24 mouse cellular contexts compared by ENCODE assay signal in genomic region chr19:10065465-10066188, GRCm38 (mm10). TPM values are rescaled to one million over a fixed set of nuclear protein-coding genes. Genes with fewer than 3 reads are reported as not detected.
DNase-seq lines count a peak whose midpoint lies in the region; ATAC-seq lines count a peak whose summit lies in the region.
"Had no signal": no experiment of that assay in that cellular context is flagged by ENCODE, and none has a peak within 500 bp of the region (broad histone marks: within the 10 kb centered on the region; RNA-seq: fewer than 3 reads in every experiment).

No protein-coding gene starts in this region.

- no peak overlapping the region for H3K9ac ChIP-seq in liver, embryonic 15.5 days
- H3K9ac ChIP-seq: forebrain, embryonic 12.5 days; heart, embryonic 13.5 days; limb, embryonic 15.5 days; midbrain, embryonic 12.5 days had no signal

- peaks cover 71% of the 10 kb centered on the region for H3K36me3 ChIP-seq in liver, embryonic 15.5 days (replicated peaks)

- H3K27me3 ChIP-seq in liver, embryonic 15.5 days, result no peaks in the 10 kb centered on the region
- H3K27me3 ChIP-seq: forebrain, embryonic 12.5 days; heart, embryonic 13.5 days; limb, embryonic 15.5 days; midbrain, embryonic 12.5 days had no signal

- intact Hi-C loops in heart, postnatal 36 days (cut with DNase I), result no loop called here

- WGBS in liver, embryonic 15.5 days (ENCODE audit: insufficient replicate concordance), result 30% methylated on average over 5 of the region's 5 CpGs

- no peak overlapping the region for H3K4me3 ChIP-seq in liver, embryonic 15.5 days (replicated peaks)
- H3K4me3 ChIP-seq: embryonic facial prominence, embryonic 10.5 days; forebrain, embryonic 12.5 days; heart, embryonic 13.5 days; limb, embryonic 15.5 days; midbrain, embryonic 12.5 days; myocyte had no signal

- DNase-seq in heart, adult 11 months, result peak; percentile 85
- DNase-seq in heart, postnatal 36 days, result no peak
- DNase-seq in thymus, postnatal 4 days, result peak; percentile 27
- no peak for DNase-seq in thymus, postnatal 36 days
- DNase-seq in Muller cell, postnatal 12 days (ENCODE audit: inconsistent ontology term), result no peak
- DNase-seq in kidney, postnatal 14 days, result no peak
- DNase-seq: adrenal gland, postnatal 36 days; cerebellum, adult 18-20 months; cerebellum, postnatal 25 days; gastrocnemius, postnatal 10 days; heart, adult 18-20 months; kidney, adult 18-20 months; kidney, postnatal 10 days; lung, postnatal 10 days; right cerebral cortex, postnatal 25 days had no signal

- H3K27ac ChIP-seq in liver, embryonic 15.5 days (replicated peaks), result peak overlapping the region; percentile 38; the same call in 1 of the 2 replicates
- H3K27ac ChIP-seq: embryonic facial prominence, embryonic 10.5 days; heart, embryonic 13.5 days; limb, embryonic 15.5 days; midbrain, embryonic 12.5 days had no signal

- peaks cover 48% of the 10 kb centered on the region for H3K4me1 ChIP-seq in liver, embryonic 15.5 days (replicated peaks)

- ATAC-seq in liver, embryonic 15.5 days (ENCODE audit: insufficient read depth), result no peak; the same call in 1 of the 2 replicates
- no peak for ATAC-seq in CD4-positive, CD25-positive, alpha-beta regulatory T cell, adult 4 months
- ATAC-seq: hindbrain, embryonic 16.5 days had no signal

- H3K4me2 ChIP-seq in liver, embryonic 15.5 days, result no peak overlapping the region
- H3K4me2 ChIP-seq: forebrain, embryonic 12.5 days; heart, embryonic 13.5 days; limb, embryonic 15.5 days; midbrain, embryonic 12.5 days had no signal

- no peaks in the 10 kb centered on the region for H3K9me3 ChIP-seq in liver, embryonic 15.5 days (replicated peaks)
- H3K9me3 ChIP-seq: embryonic facial prominence, embryonic 10.5 days; forebrain, embryonic 12.5 days; heart, embryonic 13.5 days; limb, embryonic 15.5 days; midbrain, embryonic 12.5 days had no signal

RNA-seq across cellular contexts. Expression of gene Fads3, which starts 24.3 kb away (rescaled TPM):
- 10 to 100 TPM; 37.8 to 39.8 TPM for total RNA-seq in heart, postnatal 36 days (2021)
- 7.6 and 8.9 TPM in 2 replicates for polyA plus RNA-seq in liver, embryonic 15.5 days (2015; fragmentation: Nextera tagmentation; extraction: Ambion mirVana)
- not detected for polyA plus RNA-seq in CD4-positive, CD25-positive, alpha-beta regulatory T cell, adult 4 months (2017; shearing (Covaris generic))

RNA-seq across cellular contexts. Expression of gene Fads2, which starts 35.9 kb away (rescaled TPM):
- 1 to 10 TPM; 4.8 to 6.8 TPM for total RNA-seq in heart, postnatal 36 days (2021)
- polyA plus RNA-seq in liver, embryonic 15.5 days (2015; fragmentation: Nextera tagmentation; extraction: Ambion mirVana), result 89.7 and 102 TPM in 2 replicates
- under 1 TPM in 1 of 2 experiments, not detected in 1; 0.34 TPM for polyA plus RNA-seq in CD4-positive, CD25-positive, alpha-beta regulatory T cell, adult 4 months (2017; shearing (Covaris generic))

Comparison
In these comparisons a context has a peak if more than half of its experiments do, and no peak if none do; other contexts are left out.
1. DNase-seq: peak in heart, adult 11 months (single experiment) and thymus, postnatal 4 days (single experiment); none in heart, postnatal 36 days (0 of 2), thymus, postnatal 36 days (0 of 2), Muller cell, postnatal 12 days (single experiment) and kidney, postnatal 14 days (single experiment).
2. RNA of gene Fads2, which starts 35.9 kb away (polyA plus RNA-seq): 89.7 to 102 TPM in liver, embryonic 15.5 days; 0.34 TPM in CD4-positive, CD25-positive, alpha-beta regulatory T cell, adult 4 months; every median in the first group is over 10 times any median in the second.